Mouse (Mus musculus): ENCODE data around the gene Snrnp25. TPM values are rescaled to one million over a fixed set of nuclear protein-coding genes. Genes with fewer than 3 reads are reported as not detected.
A peak's percentile ranks its signal among the peaks of the same experiment; 100 is the strongest.

Snrnp25 gene
- polyA plus RNA-seq, 1 experiment from 2014 or later: 61.1 TPM

DNA sequence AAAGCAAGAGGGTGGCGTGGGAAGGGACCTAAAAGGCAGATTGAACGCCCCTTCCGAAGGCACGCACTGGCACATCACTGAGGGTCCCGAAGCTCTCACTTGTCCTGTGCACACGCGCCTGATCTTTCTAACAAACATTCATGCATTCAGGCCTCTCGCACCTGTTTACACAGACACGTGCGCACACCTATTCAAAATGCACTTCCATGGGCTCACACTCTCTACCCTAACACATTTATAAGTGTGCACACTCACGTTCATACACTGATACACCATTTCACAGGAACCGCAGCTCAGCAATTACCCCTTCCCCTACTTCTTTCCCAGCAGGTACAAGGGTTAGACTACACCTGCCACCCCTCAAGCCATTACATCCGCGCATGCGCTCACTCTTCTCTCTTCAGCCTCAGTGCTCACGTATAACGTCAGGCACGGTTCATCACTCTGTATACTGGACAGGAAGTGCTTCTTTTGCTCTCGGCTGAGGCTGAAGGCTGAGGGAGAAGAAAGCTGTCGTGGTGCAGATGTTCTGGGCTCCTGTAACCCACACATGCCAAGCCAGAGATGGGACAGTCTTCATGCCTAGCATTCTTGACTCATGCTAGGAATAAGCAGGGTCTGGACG, 17.5 kb downstream of the Snrnp25 start:
- Histone ChIP-seq H3K27ac (ENCODE audit: low read length) (peak overlapping the region; percentile 87), H3K9ac (replicated peaks; ENCODE audit: low read length) (peak overlapping the region; percentile 92), H3K9me3 (ENCODE audit: low read length) (no peaks in the 10 kb centered on the region), H3K4me2 (replicated peaks; ENCODE audit: low read depth, low read length) (peak overlapping the region; percentile 69), H3K36me3 (ENCODE audit: insufficient read depth, low read length) (peaks cover 5% of the 10 kb centered on the region; the same call in 1 of the 2 replicates), H3K4me3 (ENCODE audit: low read length) (peak overlapping the region; percentile 80), H3K4me1 (ENCODE audit: insufficient read depth, low read length) (peaks cover 61% of the 10 kb centered on the region), H3K27me3 (ENCODE audit: insufficient read depth, low read length) (no peaks in the 10 kb centered on the region)
- no peak for ATAC-seq (ENCODE audit: low FRiP score, low TSS enrichment)
- 5% methylated on average over 21 of the region's 21 CpGs for WGBS

DNA sequence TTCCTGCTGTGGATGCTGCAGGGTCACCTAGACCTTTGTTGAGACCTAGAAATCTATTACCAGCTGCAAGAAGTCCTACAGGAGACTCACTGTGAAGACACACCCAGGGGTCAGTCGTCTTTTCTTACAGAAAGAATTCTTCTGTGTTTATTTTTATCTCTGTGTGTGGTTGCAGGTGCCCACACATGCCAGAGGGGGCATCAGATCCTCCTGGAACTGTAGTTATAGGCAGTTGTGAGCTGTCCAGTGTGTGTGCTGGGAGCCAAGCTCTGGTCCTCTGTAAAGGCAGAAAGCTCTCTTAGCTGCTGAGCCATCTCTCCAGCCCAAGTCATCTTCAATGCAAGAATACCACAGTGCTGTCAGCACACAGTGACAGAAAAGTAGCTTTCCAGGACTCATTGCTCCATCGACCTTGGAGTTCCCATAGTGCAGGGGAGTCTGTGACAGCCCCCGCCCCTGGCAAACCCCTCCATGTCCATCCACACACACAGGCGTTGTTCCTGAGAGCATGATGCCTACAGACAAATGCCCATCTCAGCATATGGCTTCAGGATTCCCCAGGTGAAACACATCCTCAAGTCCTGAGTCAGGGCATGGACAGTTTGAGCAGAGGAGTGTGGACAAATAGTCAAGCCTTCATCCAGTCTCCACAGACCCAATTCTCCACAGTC, 18.2 kb downstream of the Snrnp25 start:
- 74% methylated on average over 4 of the region's 4 CpGs for WGBS
- peaks cover 8% of the 10 kb centered on the region; the same call in 1 of the 2 replicates for H3K36me3 ChIP-seq (ENCODE audit: insufficient read depth, low read length)
- no peak for ATAC-seq (ENCODE audit: low FRiP score, low TSS enrichment)
- H3K4me3 ChIP-seq (ENCODE audit: low read length): no peak overlapping the region
- peaks cover 65% of the 10 kb centered on the region for H3K4me1 ChIP-seq (ENCODE audit: insufficient read depth, low read length)
- H3K27me3 ChIP-seq (ENCODE audit: insufficient read depth, low read length): no peaks in the 10 kb centered on the region
- no peaks in the 10 kb centered on the region for H3K9me3 ChIP-seq (ENCODE audit: low read length)
- no peak overlapping the region for H3K4me2 ChIP-seq (replicated peaks; ENCODE audit: low read depth, low read length)
- no peak overlapping the region for H3K9ac ChIP-seq (replicated peaks; ENCODE audit: low read length)
- H3K27ac ChIP-seq (ENCODE audit: low read length): no peak overlapping the region; the same call in 1 of the 2 replicates

DNA sequence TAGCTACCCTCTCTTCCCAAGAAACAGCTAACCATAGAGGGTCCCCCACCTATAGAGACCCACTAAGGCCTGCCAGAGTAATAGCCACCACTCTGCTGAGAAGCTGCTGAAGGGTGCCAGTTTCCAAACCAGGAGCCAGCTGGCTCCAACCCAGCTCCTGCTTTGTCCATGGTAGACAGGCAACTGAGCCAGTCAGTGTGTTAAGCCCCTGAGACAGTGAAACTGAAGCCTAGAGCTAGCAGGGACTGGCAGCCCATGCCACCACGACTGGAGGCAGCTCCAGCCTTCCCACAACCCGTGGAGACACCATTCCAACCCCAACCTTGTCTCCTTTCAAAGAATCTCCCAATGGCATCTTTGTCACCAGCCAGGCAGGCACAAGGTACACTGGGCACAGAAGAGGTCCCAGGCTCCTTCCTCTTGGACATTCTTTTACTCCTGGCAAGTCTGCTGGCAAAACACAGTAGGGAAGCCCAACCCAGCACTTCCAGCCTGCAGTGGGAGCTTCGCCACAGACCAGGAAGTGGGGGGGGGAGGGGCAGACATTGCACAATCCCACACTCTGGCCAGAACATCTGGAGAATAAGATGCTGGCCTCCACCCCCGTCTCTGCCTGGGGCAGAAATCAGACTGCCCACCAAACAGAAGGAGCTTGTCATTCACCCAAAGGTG, 19.4 kb downstream of the Snrnp25 start:
- Histone ChIP-seq H3K4me2 (replicated peaks; ENCODE audit: low read depth, low read length) (peak overlapping the region; percentile 14), H3K27me3 (ENCODE audit: insufficient read depth, low read length) (no peaks in the 10 kb centered on the region), H3K36me3 (ENCODE audit: insufficient read depth, low read length) (peaks cover 8% of the 10 kb centered on the region; the same call in 1 of the 2 replicates), H3K9ac (replicated peaks; ENCODE audit: low read length) (no peak overlapping the region), H3K4me3 (ENCODE audit: low read length) (no peak overlapping the region), H3K4me1 (ENCODE audit: insufficient read depth, low read length) (peaks cover 61% of the 10 kb centered on the region), H3K9me3 (ENCODE audit: low read length) (no peaks in the 10 kb centered on the region), H3K27ac (ENCODE audit: low read length) (peak overlapping the region; percentile 89)
- 19% methylated on average over 4 of the region's 4 CpGs for WGBS
- no peak for ATAC-seq (ENCODE audit: low FRiP score, low TSS enrichment)

DNA sequence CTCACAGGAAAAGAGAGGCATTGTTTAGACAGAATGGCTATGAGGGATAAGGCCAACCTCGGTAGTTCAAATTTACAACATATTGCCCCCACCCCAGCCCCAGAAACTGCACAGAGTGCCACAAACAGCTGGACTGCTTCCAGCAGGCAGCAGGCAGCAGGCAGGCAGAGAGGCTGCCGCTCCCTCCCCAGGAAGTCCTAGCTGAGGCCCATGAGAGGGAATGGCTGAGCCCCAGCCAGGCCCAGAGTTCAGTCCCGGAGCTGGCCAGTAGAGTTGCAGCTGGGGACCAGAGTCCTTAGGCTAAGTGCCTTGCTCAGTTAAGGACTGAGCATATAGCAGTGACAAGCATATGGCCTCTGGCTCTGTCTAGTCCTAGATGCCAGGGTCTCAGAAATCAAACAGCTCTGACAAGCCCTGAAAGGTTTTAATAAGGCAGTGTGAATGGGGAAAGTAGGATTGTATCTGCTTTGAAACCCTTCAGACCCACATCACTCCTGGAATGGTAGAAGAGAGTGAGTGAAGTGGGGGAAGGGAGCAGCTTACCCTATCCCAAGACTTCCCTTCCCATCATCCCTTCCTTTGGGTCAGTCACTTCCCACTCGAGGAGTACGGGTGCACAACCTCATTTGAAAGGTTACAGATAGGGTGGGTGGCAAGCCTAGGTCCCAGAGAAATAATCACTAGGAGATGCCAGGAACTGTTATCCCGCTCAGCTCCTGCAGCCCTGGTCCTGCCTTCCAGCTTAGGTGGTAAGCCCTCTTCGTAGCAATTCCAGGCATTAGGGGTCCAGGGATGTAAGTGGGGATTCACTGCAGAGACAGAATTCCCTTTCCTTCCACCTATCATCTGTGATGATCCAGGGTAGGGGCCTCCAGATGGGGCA, 20.2 kb downstream of the Snrnp25 start:
- no peak for ATAC-seq (ENCODE audit: low FRiP score, low TSS enrichment)
- H3K4me3 ChIP-seq (ENCODE audit: low read length): no peak overlapping the region
- peaks cover 54% of the 10 kb centered on the region for H3K4me1 ChIP-seq (ENCODE audit: insufficient read depth, low read length)
- H3K4me2 ChIP-seq (replicated peaks; ENCODE audit: low read depth, low read length): peak overlapping the region; percentile 14
- H3K36me3 ChIP-seq (ENCODE audit: insufficient read depth, low read length): peaks cover 13% of the 10 kb centered on the region; the same call in 1 of the 2 replicates
- peak overlapping the region; percentile 22; the same call in 1 of the 2 replicates for H3K9ac ChIP-seq (replicated peaks; ENCODE audit: low read length)
- peak overlapping the region; percentile 89 for H3K27ac ChIP-seq (ENCODE audit: low read length)
- no peaks in the 10 kb centered on the region for H3K27me3 ChIP-seq (ENCODE audit: insufficient read depth, low read length)
- H3K9me3 ChIP-seq (ENCODE audit: low read length): no peaks in the 10 kb centered on the region
- WGBS: 54% methylated on average over 7 of the region's 7 CpGs

DNA sequence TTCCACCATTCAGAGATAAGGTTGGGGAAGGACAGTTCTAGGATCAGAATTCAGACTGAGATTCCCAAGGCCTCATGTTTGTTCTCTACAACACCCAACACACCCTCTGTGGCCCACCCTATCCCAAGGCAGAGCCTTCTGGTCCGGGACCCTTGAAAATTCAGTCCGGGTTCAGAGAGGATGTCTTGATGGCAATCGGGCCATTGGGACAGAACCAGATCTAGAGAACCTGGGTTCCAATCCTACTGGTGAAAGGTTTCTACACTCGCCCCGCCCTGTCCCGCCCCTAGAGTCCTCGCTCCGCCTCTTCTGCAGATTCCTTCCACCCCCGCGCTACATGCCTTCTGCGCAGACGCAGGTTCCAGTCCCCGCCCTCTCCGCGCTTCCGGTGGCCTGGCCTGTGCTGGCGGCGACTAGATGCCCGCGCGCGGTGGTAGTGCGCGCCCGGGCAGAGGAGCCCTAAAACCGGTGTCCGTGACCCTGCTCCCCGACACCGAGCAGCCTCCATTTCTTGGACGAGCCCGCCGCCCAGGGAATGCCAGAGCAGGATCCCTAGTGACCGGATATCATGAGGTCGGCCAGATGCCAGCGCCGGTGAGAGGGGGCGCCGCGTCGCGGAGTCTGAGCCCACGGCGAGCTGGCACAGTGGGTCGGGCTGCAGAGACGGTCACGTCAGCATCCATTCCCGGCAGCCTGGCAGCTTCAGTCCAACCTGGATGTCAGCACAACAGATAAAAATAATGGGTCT, 21.1 kb downstream of the Snrnp25 start, which contains the start of gene Mpg:
Gene Mpg, plus strand, starts transcription at position 382 of the 748 bp plus-strand sequence.
- peak; percentile 77 for ATAC-seq (ENCODE audit: low FRiP score, low TSS enrichment)
- WGBS: 3% methylated on average over 47 of the region's 47 CpGs
- peak within 1 kb of the TSS; percentile 89 for H3K27ac ChIP-seq (ENCODE audit: low read length)

DNA sequence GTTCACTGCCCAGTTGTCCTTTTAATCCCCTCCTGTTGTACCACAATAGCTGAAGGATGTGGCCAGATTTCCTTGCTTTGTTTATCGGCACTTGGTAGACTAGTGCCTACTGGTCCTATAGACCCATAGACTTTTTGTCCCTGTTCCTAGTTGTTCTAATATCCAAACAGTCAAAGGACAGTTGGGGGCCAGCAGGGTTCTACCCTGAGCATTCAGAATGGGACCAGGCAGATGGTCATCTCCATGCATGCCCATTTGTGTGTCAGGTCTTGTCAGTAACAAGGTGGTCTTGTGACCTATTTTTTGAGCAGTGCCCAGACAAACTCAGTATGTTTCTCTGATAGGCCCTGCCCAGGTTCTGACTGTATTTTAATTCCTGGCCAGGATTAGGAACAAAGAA, 21.8 kb downstream of the Snrnp25 start:
- Histone ChIP-seq H3K4me1 (ENCODE audit: insufficient read depth, low read length) (peaks cover 46% of the 10 kb centered on the region), H3K36me3 (ENCODE audit: insufficient read depth, low read length) (peaks cover 21% of the 10 kb centered on the region; the same call in 1 of the 2 replicates), H3K27ac (ENCODE audit: low read length) (peak overlapping the region; percentile 89), H3K27me3 (ENCODE audit: insufficient read depth, low read length) (no peaks in the 10 kb centered on the region), H3K4me2 (replicated peaks; ENCODE audit: low read depth, low read length) (peak overlapping the region; percentile 72), H3K4me3 (ENCODE audit: low read length) (peak overlapping the region; percentile 71), H3K9ac (replicated peaks; ENCODE audit: low read length) (peak overlapping the region; percentile 90), H3K9me3 (ENCODE audit: low read length) (no peaks in the 10 kb centered on the region)
- no peak for ATAC-seq (ENCODE audit: low FRiP score, low TSS enrichment)
- 50% methylated on average over 1 of the region's 1 CpGs for whole genome bisulfite sequencing

More for the DNA sequence above, 21.1 kb downstream of the Snrnp25 start, which contains the start of gene Mpg:
- H3K27me3 ChIP-seq (ENCODE audit: insufficient read depth, low read length): no peaks in the 10 kb centered on the region
- H3K9ac ChIP-seq (replicated peaks; ENCODE audit: low read length): peak within 1 kb of the TSS; percentile 90
- peak within 1 kb of the TSS; percentile 72 for H3K4me2 ChIP-seq (replicated peaks; ENCODE audit: low read depth, low read length)
- peaks cover 46% of the 10 kb centered on the region for H3K4me1 ChIP-seq (ENCODE audit: insufficient read depth, low read length)
- no peaks in the 10 kb centered on the region for H3K9me3 ChIP-seq (ENCODE audit: low read length)
- peaks cover 19% of the 10 kb centered on the region; the same call in 1 of the 2 replicates for H3K36me3 ChIP-seq (ENCODE audit: insufficient read depth, low read length)
- peak within 1 kb of the TSS; percentile 71 for H3K4me3 ChIP-seq (ENCODE audit: low read length)

DNA sequence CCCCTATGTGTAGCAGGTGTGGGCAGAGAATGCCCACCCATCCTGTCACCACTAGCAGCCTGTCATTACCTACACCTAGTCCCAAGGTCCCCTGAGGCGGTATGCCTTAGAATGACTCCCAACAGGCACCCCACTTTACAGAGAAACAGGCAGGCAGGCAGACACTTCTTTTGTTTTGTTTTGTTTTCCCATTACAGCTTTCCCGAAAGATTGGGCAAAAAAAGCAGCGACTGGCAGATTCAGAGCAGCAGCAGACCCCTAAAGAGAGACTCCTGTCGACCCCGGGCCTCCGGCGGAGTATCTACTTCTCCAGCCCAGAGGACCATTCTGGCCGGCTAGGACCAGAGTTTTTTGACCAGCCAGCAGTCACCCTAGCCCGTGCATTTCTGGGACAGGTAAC, 22.3 kb downstream of the Snrnp25 start:
- no peak overlapping the region for H3K4me3 ChIP-seq (ENCODE audit: low read length)
- H3K27me3 ChIP-seq (ENCODE audit: insufficient read depth, low read length): no peaks in the 10 kb centered on the region
- no peak overlapping the region for H3K27ac ChIP-seq (ENCODE audit: low read length)
- no peaks in the 10 kb centered on the region for H3K9me3 ChIP-seq (ENCODE audit: low read length)
- H3K9ac ChIP-seq (replicated peaks; ENCODE audit: low read length): no peak overlapping the region; the same call in none of the 2 replicates
- H3K4me1 ChIP-seq (ENCODE audit: insufficient read depth, low read length): peaks cover 42% of the 10 kb centered on the region
- H3K36me3 ChIP-seq (ENCODE audit: insufficient read depth, low read length): peaks cover 25% of the 10 kb centered on the region
- 83% methylated on average over 9 of the region's 9 CpGs for WGBS
- ATAC-seq (ENCODE audit: low FRiP score, low TSS enrichment): no peak
- 0 out of 2 replicates have a peak overlapping the region, but pooled peaks have one; percentile 72 for H3K4me2 ChIP-seq (replicated peaks; ENCODE audit: low read depth, low read length)

DNA sequence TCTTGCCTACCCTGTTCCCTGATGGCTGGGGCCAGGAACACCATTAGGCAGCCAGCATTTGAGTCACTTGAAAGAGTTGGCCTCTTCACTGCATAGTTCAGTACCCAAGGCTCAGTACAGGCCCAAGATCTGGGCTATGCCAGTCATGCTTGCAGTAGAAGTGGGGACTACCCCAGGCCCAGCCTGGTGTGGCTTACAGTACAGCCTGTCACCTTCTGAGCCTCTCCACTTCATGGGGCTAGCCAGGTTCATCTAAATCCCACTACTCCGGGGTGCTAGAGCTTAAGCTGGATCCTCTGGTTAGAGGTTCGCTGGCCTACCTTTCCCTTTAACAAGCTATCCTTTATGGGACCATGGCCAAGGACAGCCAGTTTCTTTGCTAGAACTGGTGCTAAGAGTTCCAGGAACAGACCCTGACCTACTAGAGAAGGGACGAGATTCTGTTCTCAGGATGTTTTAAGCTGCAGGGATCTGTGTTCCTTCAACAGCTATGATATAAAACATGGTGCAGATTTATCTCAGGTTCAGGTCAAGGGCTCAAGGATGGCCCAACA, 23.2 kb downstream of the Snrnp25 start:
- no peak overlapping the region for H3K9ac ChIP-seq (replicated peaks; ENCODE audit: low read length)
- H3K27ac ChIP-seq (ENCODE audit: low read length): no peak overlapping the region
- no peaks in the 10 kb centered on the region for H3K9me3 ChIP-seq (ENCODE audit: low read length)
- H3K4me2 ChIP-seq (replicated peaks; ENCODE audit: low read depth, low read length): no peak overlapping the region
- 91% methylated on average over 3 of the region's 3 CpGs for WGBS
- ATAC-seq (ENCODE audit: low FRiP score, low TSS enrichment): no peak
- H3K4me1 ChIP-seq (ENCODE audit: insufficient read depth, low read length): peaks cover 37% of the 10 kb centered on the region
- H3K36me3 ChIP-seq (ENCODE audit: insufficient read depth, low read length): peaks cover 33% of the 10 kb centered on the region
- no peak overlapping the region for H3K4me3 ChIP-seq (ENCODE audit: low read length)
- H3K27me3 ChIP-seq (ENCODE audit: insufficient read depth, low read length): no peaks in the 10 kb centered on the region
